Mouse (Mus musculus) lung, embryonic 15.5 days (tissue): ENCODE measurements at regions not wholly inside any gene's neighbourhood (a gene's known extent, or its start where the extent isn't known, plus 50 kb on each side); places are given as distances from the start of the nearest gene placed in this dataset.

Source experiments
- ATAC-seq: fragments of 200-750 bp; cut with Nextera tagmentation; 2 replicates; pipeline ENCODE4 v1.8.0; 2017; ENCODE audit warnings: moderate number of reproducible peaks, borderline replicate concordance; ENCODE audit not compliant: low FRiP score, low TSS enrichment; ENCODE audit errors: extremely low read depth
- H3K27ac ChIP-seq: fragments of 300-500 bp; sonication (generic); 2 replicates; pipeline ENCODE4 v1.5.1; 2015; ENCODE audit warnings: moderate library complexity, mild to moderate bottlenecking, inconsistent platforms
- H3K27me3 ChIP-seq: fragments of 300-500 bp; sonication (generic); 2 replicates; pipeline ENCODE4 v1.6.1; 2015; ENCODE audit warnings: inconsistent platforms
- H3K36me3 ChIP-seq: fragments of 300-500 bp; sonication (generic); 2 replicates; pipeline ENCODE4 v1.6.1; 2015; ENCODE audit warnings: inconsistent platforms
- H3K4me1 ChIP-seq: fragments of 300-500 bp; sonication (generic); 2 replicates; pipeline ENCODE4 v1.6.1; 2015; ENCODE audit warnings: inconsistent platforms
- H3K4me2 ChIP-seq: fragments of 300-500 bp; sonication (generic); 2 replicates; pipeline ENCODE4 v1.6.1; 2015; ENCODE audit warnings: inconsistent platforms, mild to moderate bottlenecking, moderate library complexity
- H3K4me3 ChIP-seq: fragments of 300-500 bp; sonication (generic); 2 replicates; pipeline ENCODE4 v1.5.1; 2015; ENCODE audit warnings: mild to moderate bottlenecking, inconsistent platforms
- H3K9ac ChIP-seq: fragments of 300-500 bp; sonication (generic); 2 replicates; pipeline ENCODE4 v1.6.1; 2015; ENCODE audit warnings: inconsistent platforms
- H3K9me3 ChIP-seq: fragments of 300-500 bp; sonication (generic); 2 replicates; pipeline ENCODE4 v1.6.1; 2016; ENCODE audit warnings: inconsistent platforms
- WGBS: fragments of 180-500 bp; shearing (Covaris S2); methylation state at CpG from one replicate; pipeline ENCODE4 v1.1.7; 2015; 5-methylcytosine and 5-hydroxymethylcytosine counted together

GRCm38 (mm10) chr15:70489548-70489947 lies 3344.8 kb upstream of the Gm6569 start:
- Histone ChIP-seq H3K36me3 (no peaks in the 10 kb centered on the region), H3K4me1 (no peaks in the 10 kb centered on the region), H3K4me3 (no peak overlapping the region), H3K27me3 (no peaks in the 10 kb centered on the region), H3K27ac (no peak overlapping the region), H3K4me2 (no peak overlapping the region), H3K9me3 (no peaks in the 10 kb centered on the region), H3K9ac (no peak overlapping the region)
- 95% methylated on average over 1 of the region's 1 CpGs for WGBS
- no peak for ATAC-seq

- Histone ChIP-seq H3K4me2 (no peak overlapping the region), H3K27me3 (no peaks in the 10 kb centered on the region), H3K9ac (no peak overlapping the region), H3K4me1 (no peaks in the 10 kb centered on the region), H3K4me3 (no peak overlapping the region), H3K27ac (no peak overlapping the region), H3K36me3 (no peaks in the 10 kb centered on the region), H3K9me3 (no peaks in the 10 kb centered on the region)
- no peak for ATAC-seq
- 63% methylated on average over 2 of the region's 2 CpGs for WGBS
Observed at GRCm38 (mm10) chr15:70507046-70507818, 3327.1 kb upstream of the Gm6569 start.

- H3K4me1 ChIP-seq, result no peaks in the 10 kb centered on the region
- no peaks in the 10 kb centered on the region for H3K36me3 ChIP-seq
- ATAC-seq, result no peak
- no peaks in the 10 kb centered on the region for H3K27me3 ChIP-seq
- H3K4me2 ChIP-seq, result no peak overlapping the region
- no peaks in the 10 kb centered on the region for H3K9me3 ChIP-seq
- WGBS, result 81% methylated on average over 4 of the region's 4 CpGs
- H3K4me3 ChIP-seq, result no peak overlapping the region
- no peak overlapping the region for H3K27ac ChIP-seq
- no peak overlapping the region for H3K9ac ChIP-seq
Observed at GRCm38 (mm10) chr15:70520551-70520950, 3313.8 kb upstream of the Gm6569 start.

- Histone ChIP-seq H3K4me1 (no peaks in the 10 kb centered on the region), H3K9me3 (no peaks in the 10 kb centered on the region), H3K9ac (no peak overlapping the region), H3K4me2 (no peak overlapping the region), H3K27me3 (no peaks in the 10 kb centered on the region), H3K27ac (no peak overlapping the region), H3K36me3 (no peaks in the 10 kb centered on the region), H3K4me3 (no peak overlapping the region)
- 37% methylated on average over 18 of the region's 18 CpGs for WGBS
- ATAC-seq, result no peak
Observed at GRCm38 (mm10) chr15:70554773-70555582, 3279.4 kb upstream of the Gm6569 start.

GRCm38 (mm10) chr15:70555583-70555894 lies 3278.8 kb upstream of the Gm6569 start:
- Histone ChIP-seq H3K9me3 (no peaks in the 10 kb centered on the region), H3K27me3 (no peaks in the 10 kb centered on the region), H3K4me1 (no peaks in the 10 kb centered on the region), H3K9ac (no peak overlapping the region), H3K4me3 (no peak overlapping the region), H3K4me2 (no peak overlapping the region), H3K27ac (no peak overlapping the region), H3K36me3 (no peaks in the 10 kb centered on the region)
- ATAC-seq, result no peak
- 54% methylated on average over 1 of the region's 1 CpGs for WGBS

- Histone ChIP-seq H3K27ac (no peak overlapping the region), H3K36me3 (no peaks in the 10 kb centered on the region), H3K4me2 (no peak overlapping the region), H3K27me3 (no peaks in the 10 kb centered on the region), H3K9me3 (no peaks in the 10 kb centered on the region), H3K9ac (no peak overlapping the region), H3K4me1 (no peaks in the 10 kb centered on the region), H3K4me3 (no peak overlapping the region)
- no peak for ATAC-seq
- WGBS, result 56% methylated on average over 1 of the region's 1 CpGs
Observed at GRCm38 (mm10) chr15:70594295-70594694, 3240.1 kb upstream of the Gm6569 start.

GRCm38 (mm10) chr15:70600762-70601489 lies 3233.4 kb upstream of the Gm6569 start:
- H3K9ac ChIP-seq, result no peak overlapping the region
- peak; percentile 82; the same call in 1 of the 2 replicates for ATAC-seq
- no peaks in the 10 kb centered on the region for H3K27me3 ChIP-seq
- no peak overlapping the region for H3K4me2 ChIP-seq
- WGBS, result 43% methylated on average over 2 of the region's 2 CpGs
- no peaks in the 10 kb centered on the region for H3K9me3 ChIP-seq
- H3K4me1 ChIP-seq, result no peaks in the 10 kb centered on the region
- no peaks in the 10 kb centered on the region for H3K36me3 ChIP-seq
- H3K27ac ChIP-seq, result no peak overlapping the region
- no peak overlapping the region for H3K4me3 ChIP-seq

GRCm38 (mm10) chr15:70605251-70605650 lies 3229.1 kb upstream of the Gm6569 start:
- WGBS, result 85% methylated on average over 4 of the region's 4 CpGs
- no peak for ATAC-seq
- Histone ChIP-seq H3K9me3 (no peaks in the 10 kb centered on the region), H3K36me3 (no peaks in the 10 kb centered on the region), H3K27ac (no peak overlapping the region), H3K4me1 (no peaks in the 10 kb centered on the region), H3K4me2 (no peak overlapping the region), H3K9ac (no peak overlapping the region), H3K27me3 (no peaks in the 10 kb centered on the region), H3K4me3 (no peak overlapping the region)

GRCm38 (mm10) chr15:70606896-70607295 lies 3227.5 kb upstream of the Gm6569 start:
- Histone ChIP-seq H3K9ac (no peak overlapping the region), H3K36me3 (no peaks in the 10 kb centered on the region), H3K4me3 (no peak overlapping the region), H3K27me3 (no peaks in the 10 kb centered on the region), H3K27ac (no peak overlapping the region), H3K9me3 (no peaks in the 10 kb centered on the region), H3K4me2 (no peak overlapping the region), H3K4me1 (no peaks in the 10 kb centered on the region)
- 82% methylated on average over 1 of the region's 1 CpGs for WGBS
- ATAC-seq, result no peak

GRCm38 (mm10) chr15:70618131-70618674 lies 3216.2 kb upstream of the Gm6569 start:
- no peaks in the 10 kb centered on the region for H3K4me1 ChIP-seq
- no peaks in the 10 kb centered on the region for H3K36me3 ChIP-seq
- ATAC-seq, result no peak
- H3K27me3 ChIP-seq, result no peaks in the 10 kb centered on the region
- H3K4me2 ChIP-seq, result no peak overlapping the region
- no peaks in the 10 kb centered on the region for H3K9me3 ChIP-seq
- no peak overlapping the region for H3K9ac ChIP-seq
- H3K4me3 ChIP-seq, result no peak overlapping the region
- 65% methylated on average over 2 of the region's 2 CpGs for WGBS
- H3K27ac ChIP-seq, result no peak overlapping the region

GRCm38 (mm10) chr15:70641051-70641552 lies 3193.3 kb upstream of the Gm6569 start:
- no peak overlapping the region for H3K27ac ChIP-seq
- no peak for ATAC-seq
- H3K4me2 ChIP-seq, result no peak overlapping the region
- no peaks in the 10 kb centered on the region for H3K27me3 ChIP-seq
- H3K9me3 ChIP-seq, result no peaks in the 10 kb centered on the region
- H3K36me3 ChIP-seq, result no peaks in the 10 kb centered on the region
- no peak overlapping the region for H3K4me3 ChIP-seq
- no peak overlapping the region for H3K9ac ChIP-seq
- H3K4me1 ChIP-seq, result no peaks in the 10 kb centered on the region
- 71% methylated on average over 2 of the region's 2 CpGs for WGBS
